Mouse (Mus musculus) spleen, postnatal 36 days (tissue): ENCODE results near the gene Cgrrf1.
"Not testable (repeated sequence)": the region's sequence is repeated elsewhere in the genome, so short reads cannot be mapped to it uniquely, and the experiment has no call there.

Experiments
- DNase-seq, 2 experiments: peaks; one replicate each; pipeline ENCODE4 v3.0.0; 2022; ENCODE audit warnings: low spot score in 2 of 2, mixed read lengths in 1 of 2

Gene Cgrrf1

GRCm38 (mm10) chr14:46831837-46832333, at the start of gene Cgrrf1:
Cgrrf1 (plus strand) TSS chr14:46832125.
- DNase-seq, result peak; percentile 96 to 97

- DNase-seq, result no peak
Observed at GRCm38 (mm10) chr14:46782187-46782828, 49.6 kb upstream of the Cgrrf1 start.

- DNase-seq, result no peak
Observed at GRCm38 (mm10) chr14:46783327-46783926, 48.5 kb upstream of the Cgrrf1 start.

GRCm38 (mm10) chr14:46785247-46785646, 46.7 kb upstream of the Cgrrf1 start:
- DNase-seq, result peak; percentile 13 to 25

- no peak for DNase-seq
Observed at GRCm38 (mm10) chr14:46787454-46787786, 44.5 kb upstream of the Cgrrf1 start.

- DNase-seq, result peak; percentile 88 to 91
Observed at GRCm38 (mm10) chr14:46787787-46788504, 44.0 kb upstream of the Cgrrf1 start, which contains the start of gene Cnih1. Cnih1 (minus strand) TSS chr14:46788411.

GRCm38 (mm10) chr14:46788505-46788901, 43.4 kb upstream of the Cgrrf1 start:
- DNase-seq, result no peak

- DNase-seq, result peak; percentile 25 to 27
Observed at GRCm38 (mm10) chr14:46790303-46790702, 41.6 kb upstream of the Cgrrf1 start.

GRCm38 (mm10) chr14:46790723-46791122, 41.2 kb upstream of the Cgrrf1 start:
- DNase-seq, result no peak

- DNase-seq, result no peak
Observed at GRCm38 (mm10) chr14:46794157-46794556, 37.8 kb upstream of the Cgrrf1 start.

- DNase-seq, result peak; percentile 26 to 72
Observed at GRCm38 (mm10) chr14:46800684-46801345, 31.1 kb upstream of the Cgrrf1 start.

GRCm38 (mm10) chr14:46803259-46803658, 28.7 kb upstream of the Cgrrf1 start:
- no peak for DNase-seq

GRCm38 (mm10) chr14:46803791-46804190, 28.1 kb upstream of the Cgrrf1 start:
- DNase-seq, result no peak

- no peak for DNase-seq
Observed at GRCm38 (mm10) chr14:46806186-46806585, 25.7 kb upstream of the Cgrrf1 start.

- DNase-seq, result peak; percentile 19 to 48
Observed at GRCm38 (mm10) chr14:46807927-46808326, 24.0 kb upstream of the Cgrrf1 start.

- no peak for DNase-seq
Observed at GRCm38 (mm10) chr14:46815640-46816039, 16.3 kb upstream of the Cgrrf1 start.

GRCm38 (mm10) chr14:46816916-46817622, 14.9 kb upstream of the Cgrrf1 start:
- no peak for DNase-seq

GRCm38 (mm10) chr14:46818743-46819142, 13.2 kb upstream of the Cgrrf1 start:
- DNase-seq, result no peak

GRCm38 (mm10) chr14:46819961-46820360, 12.0 kb upstream of the Cgrrf1 start:
- DNase-seq, result not testable (repeated sequence)

GRCm38 (mm10) chr14:46821271-46821872, 10.6 kb upstream of the Cgrrf1 start:
- peak; percentile 15 to 29 for DNase-seq
